Mouse (Mus musculus): ENCODE measurements around the gene Man1b1. TPM values are rescaled to one million over a fixed set of nuclear protein-coding genes. Genes with fewer than 3 reads are reported as not detected.

The Man1b1 gene
- total RNA-seq, 2 experiments from 2014 or later, result 14.0 to 15.2 TPM

DNA sequence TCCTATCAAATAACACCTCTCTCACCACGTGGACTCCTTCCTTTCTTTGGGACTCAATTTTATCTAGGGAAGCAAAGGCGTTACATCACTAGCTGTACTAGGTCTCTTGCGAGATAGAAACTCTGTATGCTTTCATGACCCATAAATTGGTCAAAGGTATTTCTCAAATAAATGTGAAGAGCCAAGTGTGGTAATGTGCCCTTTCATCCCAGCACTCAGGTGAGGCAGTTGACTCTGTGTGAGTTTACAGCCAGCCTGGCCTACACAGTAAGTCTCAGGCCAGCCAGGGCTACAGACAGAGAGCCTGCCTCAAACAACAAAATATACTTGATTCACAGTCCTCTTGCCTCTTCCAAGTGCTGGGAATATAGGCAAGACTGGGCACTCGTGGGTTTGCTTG lies 27.7 kb downstream of the Man1b1 start:
- no peak for DNase-seq (ENCODE audit: low spot score)

DNA sequence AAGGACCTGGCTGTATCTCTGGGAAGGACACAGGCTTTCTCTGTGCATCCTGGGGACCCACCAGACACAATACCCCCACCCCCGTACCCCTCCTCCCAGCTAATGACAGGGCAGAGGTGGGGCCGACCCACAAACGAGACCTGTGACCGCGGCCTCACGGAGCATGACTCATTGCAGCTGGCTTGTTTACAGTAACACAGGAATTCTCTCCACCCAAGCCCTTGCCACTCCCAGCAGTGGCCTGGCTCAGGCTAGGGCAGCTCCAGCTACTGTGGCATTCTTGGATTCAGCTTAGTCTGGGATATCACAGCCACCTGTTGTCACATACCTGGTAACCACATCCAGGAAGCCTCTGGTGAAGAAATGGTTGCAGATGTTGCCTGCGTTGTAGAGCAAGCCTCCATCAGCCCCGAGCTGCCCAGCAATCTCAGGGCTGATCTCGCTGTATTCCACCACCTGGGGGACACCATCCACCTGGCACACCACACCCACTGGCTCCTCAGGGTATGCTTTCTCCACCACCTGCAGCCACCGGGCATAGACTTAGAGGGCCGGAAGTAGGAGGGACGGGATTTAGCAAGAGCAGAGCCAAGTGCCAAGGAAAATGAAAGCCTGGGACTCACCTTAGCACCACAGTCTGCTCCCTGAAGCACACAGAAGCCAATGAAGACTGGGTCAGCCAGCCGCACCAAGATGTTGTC lies 31.5 kb downstream of the Man1b1 start:
- no peak for DNase-seq (ENCODE audit: low spot score)

DNA sequence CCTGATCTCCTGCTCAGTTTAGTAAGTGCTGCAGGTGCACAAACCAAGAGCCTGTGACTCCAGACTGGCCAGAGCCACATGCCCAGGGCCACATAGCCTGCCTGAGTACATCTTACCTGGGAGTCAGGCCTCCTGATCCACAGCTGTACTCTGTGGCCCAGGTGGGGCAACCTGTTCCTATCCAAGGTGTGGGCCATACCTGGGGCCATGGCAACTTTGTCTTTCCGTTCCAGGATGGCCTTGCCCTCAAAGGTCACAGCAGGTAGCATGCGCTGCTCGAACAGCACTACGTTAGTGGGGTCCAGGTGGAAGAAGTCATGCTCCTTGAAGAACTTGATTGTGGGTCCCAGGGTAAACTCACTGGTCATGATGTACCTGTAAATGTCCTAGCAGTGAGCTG lies 32.2 kb downstream of the Man1b1 start:
- no peak for DNase-seq (ENCODE audit: low spot score)

DNA sequence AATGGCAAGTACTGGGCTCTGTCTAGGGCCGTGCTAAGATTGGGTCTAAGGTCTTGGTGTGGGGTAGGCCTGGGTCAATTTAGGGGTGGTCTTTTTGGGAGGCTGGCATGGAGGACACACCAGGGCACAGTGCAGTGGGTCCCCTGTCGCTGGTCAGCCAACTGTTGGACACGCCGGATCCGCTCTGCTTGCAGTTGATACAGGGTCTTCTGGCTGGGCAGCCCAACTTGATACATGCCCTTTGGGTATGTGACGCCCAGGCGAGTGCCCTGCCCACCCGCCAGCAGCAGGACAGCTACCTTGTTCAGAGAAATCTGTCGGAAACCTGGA lies 32.6 kb downstream of the Man1b1 start:
- DNase-seq (ENCODE audit: low spot score), result no peak

DNA sequence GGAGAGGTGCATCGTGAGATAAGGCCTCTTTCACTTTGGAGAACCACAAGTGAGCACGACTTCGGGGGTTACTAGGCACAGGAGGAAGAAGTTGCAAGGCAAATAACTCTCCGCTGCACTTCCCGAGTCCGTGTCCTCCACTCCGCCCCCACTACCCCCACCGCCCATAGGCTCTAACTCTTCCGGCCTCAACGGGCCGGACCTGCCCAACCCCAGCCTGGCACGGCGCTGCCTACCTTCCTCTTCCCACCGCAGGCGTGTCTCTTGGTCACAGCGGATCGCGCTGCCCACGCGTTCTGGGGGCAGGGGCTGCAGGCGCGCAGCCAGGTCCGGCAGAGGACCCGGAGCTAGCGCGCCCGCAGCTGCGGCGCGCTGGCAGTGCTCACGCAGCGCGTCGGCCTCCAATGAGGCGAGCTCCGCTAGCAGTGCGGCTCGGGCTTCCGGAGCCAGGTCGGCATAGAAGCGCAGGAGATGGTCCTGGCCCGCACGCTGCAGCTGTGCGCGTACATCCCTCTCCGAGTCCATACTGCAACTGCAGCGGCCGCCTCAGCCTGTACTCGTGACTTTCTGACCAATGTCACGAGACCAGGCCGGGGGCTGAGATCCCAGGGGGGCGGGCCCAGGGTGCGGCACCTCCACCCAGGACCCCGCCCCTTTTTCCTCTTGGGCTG lies 33.1 kb downstream of the Man1b1 start, which contains the start of gene Uap1l1:
Gene Uap1l1 (minus strand): TSS at position 592 of the 671 bp plus-strand sequence.
- peak; percentile 80 for DNase-seq (ENCODE audit: low spot score)

DNA sequence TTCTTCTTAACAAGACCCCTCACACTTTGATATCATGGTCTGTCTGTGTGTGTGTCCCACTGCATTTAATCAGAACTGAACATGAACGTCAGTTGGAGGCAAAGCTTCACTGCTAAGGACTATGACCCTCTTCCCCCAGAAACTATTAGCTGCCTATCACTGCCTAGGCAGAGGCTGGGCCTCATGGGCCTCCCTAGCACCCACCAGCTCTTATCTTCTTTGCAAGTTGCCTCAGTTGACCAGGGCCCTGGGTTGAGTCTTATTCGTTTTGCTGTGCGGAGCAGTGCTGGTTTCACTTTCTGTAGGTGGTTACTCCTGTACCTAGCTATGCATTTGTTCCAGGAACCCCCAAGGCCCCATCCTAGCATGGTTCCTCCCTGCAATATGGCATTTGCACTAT lies 37.9 kb downstream of the Man1b1 start:
- no peak for DNase-seq (ENCODE audit: low spot score)

DNA sequence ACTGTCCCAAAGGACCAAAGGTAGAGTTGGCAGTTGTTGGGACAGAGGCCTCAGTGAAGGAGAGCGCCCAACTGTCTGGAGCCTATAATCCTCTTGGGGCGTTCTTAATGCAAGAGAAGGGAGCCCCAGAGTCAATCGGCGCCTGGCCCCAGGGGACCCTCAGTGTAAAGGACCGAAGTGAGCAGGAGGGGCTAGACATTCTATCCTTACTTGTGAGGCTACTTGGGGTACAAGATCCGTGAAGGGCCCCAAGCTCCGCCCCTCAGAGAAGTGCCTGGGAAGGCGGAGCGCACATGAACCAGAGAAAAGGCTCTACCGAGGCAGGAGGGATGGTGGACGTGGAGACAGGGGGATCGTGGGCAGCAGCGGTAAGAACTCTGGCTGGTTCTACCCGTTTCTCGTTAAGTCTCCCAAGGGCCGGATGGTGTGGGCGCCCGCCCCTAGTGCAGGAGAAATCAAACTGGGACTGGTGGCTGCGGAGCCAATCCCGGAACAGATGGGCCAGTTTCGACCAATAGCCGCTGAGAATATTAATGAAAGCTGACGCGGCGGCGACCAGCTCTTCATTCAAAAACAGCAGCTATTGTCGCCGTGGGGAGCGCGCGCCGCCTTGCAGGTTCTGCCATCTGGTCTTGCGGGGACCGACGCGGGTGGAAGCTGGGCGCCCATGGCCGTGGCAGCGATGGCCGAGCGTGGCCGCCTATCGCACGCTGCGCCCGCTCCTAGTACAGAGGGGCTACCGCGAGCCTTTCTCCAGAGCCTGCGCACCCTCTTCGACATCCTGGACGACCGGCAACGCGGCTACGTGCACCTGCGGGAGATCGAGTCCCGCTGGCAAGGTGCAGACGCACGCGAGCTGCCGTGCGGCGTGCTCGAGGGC lies 39.9 kb downstream of the Man1b1 start, which contains the start of gene Sapcd2:
Gene Sapcd2 (plus strand): TSS at position 558 of the 880 bp plus-strand sequence.
- peak; percentile 82 for DNase-seq (ENCODE audit: low spot score)

DNA sequence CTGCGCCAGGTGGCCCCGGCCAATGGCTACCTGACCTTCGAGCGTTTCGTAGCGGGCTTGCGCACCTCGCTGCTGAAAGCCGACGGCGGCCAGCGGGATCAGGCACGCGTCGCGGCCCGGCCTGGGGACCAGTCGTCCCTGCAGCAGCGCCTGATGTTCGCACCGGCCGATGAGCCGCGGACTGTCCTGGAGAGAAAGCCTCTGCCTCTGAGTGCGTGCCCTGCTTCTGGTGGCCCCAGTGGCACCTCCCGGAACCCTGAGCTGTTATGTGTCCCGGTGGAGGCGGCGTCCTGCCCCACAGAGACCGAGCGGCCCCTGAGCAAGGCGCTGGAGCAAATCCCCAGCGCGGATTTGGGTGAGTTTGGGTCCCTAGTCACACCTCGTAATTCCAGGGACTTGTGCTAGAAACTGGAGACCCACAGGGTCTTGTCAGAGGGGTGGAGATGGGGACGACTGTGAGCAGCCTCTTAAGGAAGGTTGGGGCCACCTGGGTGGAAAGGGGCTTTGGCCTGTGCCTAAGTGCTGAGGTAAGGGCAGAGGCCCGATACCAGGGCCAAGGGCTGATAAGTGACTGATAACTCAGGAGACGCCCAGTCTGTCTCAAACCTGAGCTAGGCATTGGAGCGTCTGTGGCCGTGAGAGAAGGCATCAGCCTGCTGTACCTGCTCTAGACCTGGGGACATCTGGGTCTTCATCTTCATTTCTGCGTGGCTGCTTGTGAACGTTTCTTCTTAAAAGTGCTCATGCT lies 40.7 kb downstream of the Man1b1 start:
- no peak for DNase-seq (ENCODE audit: low spot score)

DNA sequence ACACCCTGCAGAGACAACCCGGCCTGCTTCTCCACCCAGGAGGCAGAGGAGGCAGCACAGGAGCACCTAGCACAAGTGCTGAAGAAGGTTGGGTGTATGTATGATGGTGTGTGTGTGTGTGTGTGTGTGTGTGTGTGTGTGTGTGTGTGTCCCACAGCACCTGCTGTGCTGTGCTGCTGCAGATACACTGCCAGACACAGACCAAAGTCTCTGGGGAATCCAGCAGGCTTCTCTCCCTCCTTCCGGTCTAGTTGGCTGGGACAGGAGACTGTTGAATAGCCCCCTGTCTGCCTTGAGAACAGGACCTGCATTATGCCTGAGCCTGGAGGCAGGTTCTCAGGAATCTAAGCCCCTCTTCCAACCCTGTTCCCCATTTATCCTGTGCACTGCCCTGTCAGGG lies 41.3 kb downstream of the Man1b1 start:
- DNase-seq (ENCODE audit: low spot score), result no peak

DNA sequence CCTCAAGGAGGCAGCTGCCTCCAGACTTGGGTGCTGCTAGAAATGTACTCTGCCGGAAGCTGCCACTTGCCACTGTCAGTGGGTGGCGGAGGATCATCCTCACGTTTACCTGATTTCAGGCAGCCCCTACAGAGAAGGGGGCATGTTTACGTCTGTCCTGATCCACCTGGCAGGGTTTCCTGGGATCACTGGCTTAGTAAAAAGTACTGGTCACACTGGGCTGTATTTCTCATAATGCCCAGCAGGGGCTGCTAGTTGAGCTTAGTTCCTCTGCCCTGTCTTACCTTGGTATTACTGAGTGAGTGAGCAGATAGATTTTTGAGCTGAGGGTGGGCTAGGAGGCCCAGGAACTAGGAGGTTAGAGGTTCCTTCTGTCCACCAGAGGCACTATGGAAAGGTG lies 44.5 kb downstream of the Man1b1 start:
- DNase-seq (ENCODE audit: low spot score), result peak; percentile 65

DNA sequence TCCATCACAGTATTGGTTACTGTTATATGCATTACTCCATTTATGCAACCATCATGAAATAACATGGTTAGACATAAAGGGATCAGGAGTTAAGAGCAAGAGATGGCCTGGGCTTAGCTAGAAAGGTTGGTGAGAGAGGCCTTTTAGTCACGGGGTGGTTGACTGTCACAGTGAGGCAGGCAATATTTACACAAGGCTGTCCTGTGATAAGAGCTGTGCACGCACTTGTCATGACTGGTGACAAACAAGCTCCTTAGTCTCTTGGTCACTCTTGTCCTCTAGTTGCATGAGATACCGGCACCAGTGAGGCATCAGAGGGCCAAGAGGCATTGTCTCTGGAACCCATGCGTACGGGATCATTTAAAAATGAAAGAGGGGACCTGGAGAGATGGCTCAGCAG lies 52.4 kb downstream of the Man1b1 start:
- no peak for DNase-seq (ENCODE audit: low spot score)

DNA sequence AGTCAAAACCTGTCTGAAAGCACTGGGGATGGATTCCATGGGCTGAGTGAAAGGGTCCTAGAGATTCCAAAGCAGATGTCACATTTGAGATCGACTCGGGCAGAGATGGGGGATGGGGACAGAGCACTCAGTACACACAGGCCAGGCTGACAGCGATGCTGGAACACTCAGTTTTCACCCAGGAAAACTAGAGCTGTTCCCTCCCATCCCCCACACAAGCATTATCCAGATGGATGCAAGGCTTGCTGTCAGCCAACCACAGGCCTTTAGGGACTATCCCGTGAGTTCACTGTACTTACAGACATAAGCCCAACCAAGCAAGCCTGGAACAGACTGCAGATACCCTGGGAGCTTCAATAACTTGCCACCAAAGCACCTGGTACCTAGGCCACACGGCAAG lies 59.1 kb downstream of the Man1b1 start:
- DNase-seq (ENCODE audit: low spot score), result no peak

DNA sequence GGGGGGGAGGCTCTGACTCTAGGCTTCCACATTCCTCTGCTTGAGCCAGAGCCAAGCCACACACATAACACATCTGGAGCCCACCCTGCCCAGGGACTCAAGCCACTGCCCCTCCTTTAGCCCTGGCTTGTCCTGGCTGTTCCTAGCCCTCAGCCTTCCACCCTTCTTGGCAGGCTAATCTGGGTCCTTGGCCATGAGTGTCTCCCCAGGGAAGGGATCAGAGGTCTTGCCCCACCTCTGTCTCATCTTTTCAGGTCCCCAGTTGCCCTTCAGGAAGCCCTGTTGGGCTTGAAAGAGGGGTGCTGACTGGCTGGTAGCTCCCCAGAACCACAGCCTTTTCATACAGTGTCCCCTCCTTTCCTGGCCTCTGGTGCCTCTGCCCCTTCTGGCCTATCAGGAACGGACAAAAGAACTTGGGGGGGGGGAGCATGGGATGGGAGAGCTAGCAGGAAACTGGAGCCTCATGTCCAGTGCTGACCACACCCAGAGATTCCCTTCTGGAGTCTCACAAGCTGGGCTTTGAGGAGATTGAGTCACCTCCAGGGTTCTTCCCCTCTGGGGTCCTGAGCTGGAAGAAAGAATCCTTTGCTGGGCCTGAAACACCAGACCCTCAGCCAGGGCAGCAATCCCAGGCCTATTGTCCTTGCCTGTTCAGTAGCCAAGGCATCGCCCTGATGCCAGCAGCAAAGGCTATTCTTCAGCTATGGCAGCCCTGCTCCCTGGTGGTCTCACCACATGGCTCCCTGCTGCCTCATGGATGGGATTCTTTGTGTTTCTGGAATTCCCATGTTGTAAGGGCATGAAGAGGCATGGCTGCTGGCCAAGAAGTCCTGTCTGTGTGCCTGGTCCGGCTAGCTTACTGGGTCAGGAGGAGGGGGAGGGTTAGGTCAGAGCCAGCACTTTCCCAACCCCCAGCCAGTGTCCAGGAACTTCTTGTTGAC lies 62.4 kb downstream of the Man1b1 start:
- peak; percentile 76 for DNase-seq (ENCODE audit: low spot score)

DNA sequence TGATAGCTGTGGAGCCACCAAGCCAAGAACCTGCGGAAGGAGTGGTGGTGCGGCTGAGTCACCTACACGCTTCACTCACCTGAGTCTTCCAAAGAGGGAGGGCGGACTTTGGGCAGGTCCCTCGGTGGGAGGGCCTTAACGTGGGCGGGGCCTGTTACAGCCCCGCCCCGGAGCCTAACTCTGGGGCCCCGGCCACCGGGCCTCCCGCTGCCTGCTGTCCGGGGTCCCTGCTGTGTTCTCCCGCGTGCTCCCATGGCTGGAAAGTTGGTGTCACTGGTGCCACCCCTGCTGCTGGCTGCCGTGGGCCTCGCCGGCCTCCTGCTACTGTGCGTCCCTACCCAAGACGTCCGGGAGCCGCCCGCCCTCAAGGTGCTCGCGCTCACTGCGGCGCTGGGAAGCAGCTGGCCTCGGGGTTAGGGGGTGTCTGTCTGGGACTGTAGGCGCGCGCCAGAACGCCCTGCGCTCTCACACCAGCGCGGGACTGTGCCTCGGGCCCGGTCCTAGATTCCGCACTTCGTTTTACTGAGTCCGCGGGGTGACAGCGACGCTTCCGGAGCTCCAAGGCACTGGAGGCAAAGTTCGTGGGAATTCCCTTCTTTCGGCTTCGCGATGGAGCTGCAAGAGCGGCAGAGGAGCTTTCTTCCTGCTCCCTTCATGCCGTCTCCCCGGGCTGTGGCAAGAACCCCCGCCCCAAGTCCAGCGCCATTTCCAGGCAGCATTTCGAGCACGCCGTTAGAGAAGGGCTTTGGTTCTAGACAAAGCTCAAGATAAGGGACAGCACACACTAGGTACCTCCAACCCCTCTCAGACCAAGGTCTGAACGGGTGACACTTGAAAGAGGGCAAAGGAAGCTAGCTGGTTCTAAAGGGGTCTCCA lies 63.8 kb downstream of the Man1b1 start, which contains the start of gene Entpd2:
Gene Entpd2 (plus strand): TSS at position 154 of the 876 bp plus-strand sequence.
- peak; percentile 39 for DNase-seq (ENCODE audit: low spot score)

DNA sequence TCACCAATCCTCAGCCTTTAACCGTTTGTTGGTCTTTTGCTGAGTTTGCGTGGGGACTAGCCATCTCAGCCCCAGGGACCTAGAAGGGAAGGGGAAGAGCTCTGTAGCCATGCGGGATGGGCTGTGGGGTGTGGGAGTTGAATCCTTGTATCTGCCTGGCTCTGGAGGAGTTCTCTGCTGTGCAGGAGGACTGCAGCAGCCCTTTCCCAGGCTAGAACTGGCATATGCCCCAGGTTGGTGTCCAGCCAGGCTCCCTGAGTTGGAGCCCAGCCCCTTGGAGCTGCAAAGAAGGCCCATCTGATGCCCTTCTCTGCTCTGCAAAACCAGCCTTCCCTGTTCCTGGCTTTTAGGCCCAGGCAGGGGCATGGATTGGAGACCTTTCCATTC lies 64.5 kb downstream of the Man1b1 start:
- no peak for DNase-seq (ENCODE audit: low spot score)

DNA sequence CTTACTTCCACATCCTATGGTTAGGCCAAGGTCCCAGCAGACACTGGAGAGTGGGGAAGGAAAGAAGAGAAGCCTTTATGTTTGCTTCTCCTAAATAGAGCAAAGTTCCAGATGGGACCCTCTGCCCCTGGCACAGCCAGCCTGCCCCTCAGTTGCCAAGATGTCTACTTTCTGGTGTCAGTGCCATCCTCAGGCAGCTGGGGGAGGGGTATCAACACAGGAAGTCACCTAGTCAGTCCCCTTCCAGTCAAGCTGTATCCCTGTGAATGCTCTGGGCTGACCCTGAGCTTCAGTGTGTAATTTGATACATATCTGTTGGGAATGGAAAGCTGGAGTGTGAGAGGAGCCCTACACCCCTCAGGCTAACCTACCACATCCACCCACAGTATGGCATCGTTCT lies 64.9 kb downstream of the Man1b1 start:
- no peak for DNase-seq (ENCODE audit: low spot score)

DNA sequence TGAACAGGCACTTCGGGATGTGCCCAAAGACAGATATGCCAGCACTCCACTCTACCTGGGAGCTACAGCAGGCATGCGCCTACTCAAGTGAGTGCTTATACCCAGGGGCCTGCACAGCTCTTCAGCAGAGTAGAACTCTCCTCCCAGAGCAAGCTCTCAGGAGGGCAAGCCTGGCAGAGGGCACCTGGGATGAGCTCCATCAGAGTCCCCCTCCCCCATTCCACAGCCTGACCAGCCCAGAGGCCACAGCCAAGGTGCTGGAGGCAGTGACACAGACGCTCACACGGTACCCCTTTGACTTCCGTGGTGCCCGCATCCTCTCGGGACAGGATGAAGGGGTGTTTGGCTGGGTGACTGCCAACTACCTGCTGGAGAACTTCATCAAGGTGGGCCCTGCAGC lies 65.9 kb downstream of the Man1b1 start:
- DNase-seq (ENCODE audit: low spot score), result no peak

DNA sequence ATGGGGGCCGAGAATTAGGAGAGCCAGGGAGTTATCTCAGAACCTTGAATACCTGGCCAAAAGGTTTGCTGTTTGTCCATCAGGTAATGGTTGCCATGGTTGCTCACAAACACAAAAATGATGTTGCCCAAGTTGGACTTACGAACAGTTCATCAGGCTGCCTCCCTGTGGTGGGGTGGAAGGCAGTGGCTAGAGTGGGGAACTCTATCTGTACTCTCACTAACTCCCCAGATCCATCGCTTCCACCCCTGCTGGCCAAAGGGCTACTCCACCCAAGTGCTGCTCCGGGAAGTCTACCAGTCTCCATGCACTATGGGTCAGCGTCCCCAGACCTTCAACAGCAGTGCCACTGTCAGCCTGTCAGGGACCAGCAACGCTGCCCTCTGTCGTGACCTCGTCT lies 66.9 kb downstream of the Man1b1 start, which contains the start of gene Npdc1:
Gene Npdc1 (plus strand): TSS at position 301 of the 400 bp plus-strand sequence.
- DNase-seq (ENCODE audit: low spot score), result no peak

DNA sequence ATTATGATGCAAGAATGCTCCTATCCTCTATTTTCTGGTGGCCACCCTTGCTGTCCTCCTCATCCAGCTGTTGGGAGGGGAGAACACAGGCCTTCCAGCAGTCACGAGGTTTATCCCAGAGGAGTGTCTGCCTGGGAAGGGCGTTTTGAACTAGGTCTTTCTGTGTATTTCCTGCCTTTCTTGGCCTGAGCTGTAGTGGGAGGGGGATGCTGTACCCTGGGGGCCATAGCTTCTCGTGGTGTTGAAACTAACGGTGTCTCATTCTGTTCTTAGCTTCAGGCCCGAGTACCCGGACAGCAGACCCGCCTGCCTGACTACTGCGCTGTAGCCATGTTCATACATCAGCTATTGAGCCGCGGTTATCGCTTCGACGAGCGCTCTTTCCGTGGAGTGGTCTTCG lies 68.2 kb downstream of the Man1b1 start:
- peak; percentile 80 for DNase-seq (ENCODE audit: low spot score)

All from gastrocnemius, adult 18-20 months (tissue).